Mouse (Mus musculus) limb, embryonic 15.5 days (tissue): Measurements from ENCODE around the gene Ctnna3. TPM values are rescaled to one million over a fixed set of nuclear protein-coding genes. Genes with fewer than 3 reads are reported as not detected.
A peak's percentile ranks its signal among the peaks of the same experiment; 100 is the strongest.

Experiments
- ATAC-seq: fragments of 200-750 bp; cut with Nextera tagmentation; 2 replicates; pipeline ENCODE4 v1.8.0; 2017; ENCODE audit warnings: low read depth, moderate TSS enrichment; ENCODE audit not compliant: insufficient number of reproducible peaks, low FRiP score, low TSS enrichment
- H3K27ac ChIP-seq: fragments of 300-500 bp; sonication (generic); 2 replicates; pipeline ENCODE4 v1.5.1; 2015; ENCODE audit warnings: moderate library complexity, mild to moderate bottlenecking, inconsistent platforms
- H3K27me3 ChIP-seq: fragments of 300-500 bp; sonication (generic); 2 replicates; pipeline ENCODE4 v1.6.1; 2015; ENCODE audit warnings: inconsistent platforms
- H3K36me3 ChIP-seq: fragments of 300-500 bp; sonication (generic); 2 replicates; pipeline ENCODE4 v1.6.1; 2015; ENCODE audit warnings: inconsistent platforms
- H3K4me1 ChIP-seq: fragments of 300-500 bp; sonication (generic); 2 replicates; pipeline ENCODE4 v1.6.1; 2015; ENCODE audit warnings: inconsistent platforms
- H3K4me2 ChIP-seq: fragments of 300-500 bp; sonication (generic); 2 replicates; pipeline ENCODE4 v1.6.1; 2015; ENCODE audit warnings: mild to moderate bottlenecking, inconsistent platforms
- H3K4me3 ChIP-seq: fragments of 300-500 bp; sonication (generic); 2 replicates; pipeline ENCODE4 v1.5.1; 2015; ENCODE audit warnings: mild to moderate bottlenecking, inconsistent platforms
- H3K9ac ChIP-seq: fragments of 300-500 bp; sonication (generic); 2 replicates; pipeline ENCODE4 v1.6.1; 2015; ENCODE audit warnings: inconsistent platforms
- H3K9me3 ChIP-seq: fragments of 300-500 bp; sonication (generic); 2 replicates; pipeline ENCODE4 v1.6.1; 2016; ENCODE audit warnings: inconsistent platforms
- WGBS: fragments of 180-500 bp; shearing (Covaris S2); methylation state at CpG from one replicate; pipeline ENCODE4 v1.1.7; 2015; 5-methylcytosine and 5-hydroxymethylcytosine counted together
- polyA plus RNA-seq: library from polyadenylated mRNA; unstranded; fragments of >200 nt; fragmentation: Nextera tagmentation; extraction: Ambion mirVana; gene quantifications from 2 replicates; pipeline ENCODE4 v1.2.1, GENCODE M21; 2015

Gene Ctnna3
- polyA plus RNA-seq, 1 experiment from 2014 or later: 0.95 TPM

DNA sequence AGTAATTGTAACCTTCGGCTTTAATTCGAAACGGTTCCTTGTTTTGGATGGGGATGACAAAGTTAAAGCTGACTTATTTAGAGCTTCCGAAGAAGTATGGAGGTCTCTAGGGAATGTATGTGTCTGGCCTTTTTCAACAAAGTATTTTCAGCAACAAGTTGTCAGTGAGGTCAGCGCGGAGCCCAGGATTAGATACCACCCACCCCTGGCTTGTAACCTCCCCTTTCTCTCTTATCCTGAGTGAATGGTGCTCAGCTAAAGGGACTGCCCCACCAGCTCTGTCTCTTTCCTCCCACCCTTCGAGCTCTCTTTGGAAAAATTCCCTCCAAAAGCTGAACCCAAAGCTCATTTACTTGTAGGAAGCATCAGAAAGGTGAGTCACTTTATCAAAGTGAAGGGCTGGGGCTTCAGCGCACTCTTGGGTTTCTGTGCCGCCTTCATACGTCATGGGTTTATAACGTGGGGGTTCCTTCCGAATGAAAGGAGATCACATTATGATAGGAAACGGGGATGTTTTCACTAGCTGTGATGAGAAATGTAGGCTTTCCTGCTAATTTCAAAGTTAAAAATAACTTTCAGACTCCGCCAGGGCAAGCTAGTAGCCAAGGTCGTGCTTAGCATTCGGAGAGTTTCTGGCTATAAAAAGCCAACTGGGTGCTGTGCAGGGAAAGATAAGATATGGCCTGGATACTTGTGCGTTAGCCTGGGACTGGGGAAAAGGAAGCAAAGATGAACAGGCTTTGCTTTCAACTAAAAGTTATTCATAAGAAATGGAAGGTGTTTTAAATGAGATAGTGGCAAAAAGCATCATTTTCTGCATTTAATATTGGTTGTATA, 27.6 kb downstream of the Ctnna3 start:
- WGBS: 61% methylated on average over 17 of the region's 17 CpGs
- H3K4me3 ChIP-seq: no peak overlapping the region
- no peak for ATAC-seq
- H3K4me2 ChIP-seq: no peak overlapping the region
- no peaks in the 10 kb centered on the region for H3K27me3 ChIP-seq
- no peaks in the 10 kb centered on the region for H3K9me3 ChIP-seq
- H3K27ac ChIP-seq: no peak overlapping the region
- no peaks in the 10 kb centered on the region for H3K36me3 ChIP-seq
- no peak overlapping the region for H3K9ac ChIP-seq
- no peaks in the 10 kb centered on the region for H3K4me1 ChIP-seq

DNA sequence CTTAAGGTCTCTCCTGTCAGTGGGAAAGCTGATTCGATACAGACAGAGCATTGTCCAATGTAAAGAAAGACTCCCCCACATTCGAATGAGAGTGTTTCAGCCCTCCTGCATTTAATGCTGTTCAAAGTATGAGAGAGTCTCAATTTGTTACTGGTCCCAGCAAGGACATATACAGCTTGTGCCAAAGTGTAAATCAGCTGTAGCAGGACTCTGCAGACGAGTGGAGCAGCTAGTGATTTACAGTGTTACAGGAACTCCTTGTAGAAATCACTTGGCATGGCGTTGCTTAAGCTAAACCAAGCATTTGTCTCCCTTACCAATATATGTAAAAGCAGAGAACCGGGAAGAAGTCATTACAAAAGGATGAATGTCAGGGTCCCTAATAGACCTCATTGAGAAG, 31.0 kb downstream of the Ctnna3 start:
- H3K4me2 ChIP-seq: no peak overlapping the region
- H3K4me3 ChIP-seq: no peak overlapping the region
- 65% methylated on average over 5 of the region's 5 CpGs for WGBS
- H3K27ac ChIP-seq: no peak overlapping the region
- H3K27me3 ChIP-seq: no peaks in the 10 kb centered on the region
- ATAC-seq: no peak
- H3K4me1 ChIP-seq: no peaks in the 10 kb centered on the region
- no peaks in the 10 kb centered on the region for H3K36me3 ChIP-seq
- no peak overlapping the region for H3K9ac ChIP-seq
- no peaks in the 10 kb centered on the region for H3K9me3 ChIP-seq

DNA sequence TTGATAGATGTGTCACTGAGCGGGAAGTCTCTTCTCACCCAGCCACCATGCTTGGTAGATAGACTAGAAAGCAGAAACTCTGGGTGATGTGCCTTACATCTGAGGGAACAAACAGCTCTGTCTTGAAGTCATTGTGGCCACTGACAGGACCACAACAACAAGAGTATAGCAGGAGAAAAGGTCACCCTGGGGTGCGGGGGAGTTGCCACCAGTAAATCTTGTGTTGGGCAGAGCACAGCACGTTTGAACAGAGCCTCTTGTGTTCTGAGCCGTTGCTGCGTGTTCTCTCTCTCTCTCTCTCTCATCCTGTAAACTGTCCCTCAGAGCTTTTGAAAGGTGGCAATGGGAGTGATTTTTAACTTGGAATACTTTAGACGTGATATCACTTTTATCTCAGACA, 42.6 kb downstream of the Ctnna3 start:
- H3K36me3 ChIP-seq: no peaks in the 10 kb centered on the region
- whole genome bisulfite sequencing: 55% methylated on average over 6 of the region's 6 CpGs
- ATAC-seq: no peak
- H3K9me3 ChIP-seq: no peaks in the 10 kb centered on the region
- H3K4me1 ChIP-seq: peaks cover 6% of the 10 kb centered on the region; the same call in 1 of the 2 replicates
- H3K4me3 ChIP-seq: no peak overlapping the region
- no peak overlapping the region for H3K4me2 ChIP-seq
- no peaks in the 10 kb centered on the region for H3K27me3 ChIP-seq
- no peak overlapping the region for H3K27ac ChIP-seq
- H3K9ac ChIP-seq: no peak overlapping the region

DNA sequence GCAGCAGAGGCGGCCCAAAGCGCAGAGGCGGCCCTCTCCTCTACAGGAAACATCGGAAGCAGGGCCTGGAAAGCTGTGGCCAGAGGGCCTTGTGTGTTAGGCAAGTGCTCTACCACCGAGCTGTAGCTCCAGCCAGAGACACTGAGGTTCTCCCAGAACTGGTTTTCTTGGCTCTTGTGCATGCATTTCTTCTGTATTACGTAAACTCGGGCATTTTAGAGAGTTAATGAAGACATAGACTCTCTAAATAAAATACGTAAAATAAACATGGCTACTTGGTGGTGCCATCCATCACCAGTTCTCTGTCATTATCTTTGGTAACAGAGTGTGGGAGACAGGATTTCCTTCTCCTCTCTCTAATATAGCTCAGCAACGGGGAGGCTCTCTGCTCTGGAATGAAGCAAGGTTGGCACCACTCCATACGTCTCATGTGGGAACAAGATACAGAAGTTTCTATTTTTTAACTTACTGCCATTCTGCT, 46.3 kb downstream of the Ctnna3 start:
- Histone ChIP-seq H3K27ac (peak overlapping the region; percentile 67; the same call in 1 of the 2 replicates), H3K36me3 (no peaks in the 10 kb centered on the region)

DNA sequence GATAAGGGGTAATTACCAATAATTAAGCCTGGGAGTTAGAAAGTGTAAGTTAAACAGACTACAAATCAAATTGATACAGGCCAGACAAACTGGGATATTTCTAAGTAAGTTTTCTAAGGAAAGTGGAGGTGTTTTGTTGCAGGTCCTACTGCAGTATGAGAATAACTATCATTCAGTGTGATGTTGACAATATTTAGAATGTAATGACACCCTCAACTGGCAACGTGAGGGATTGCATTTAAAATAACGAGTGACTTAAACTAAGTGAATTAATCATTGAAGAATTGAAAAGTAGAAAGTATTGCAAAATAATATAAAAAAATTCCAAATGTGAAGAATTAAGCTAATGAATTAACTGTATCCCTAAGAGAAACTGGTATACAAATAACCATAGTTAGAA, 49.0 kb downstream of the Ctnna3 start:
- H3K4me2 ChIP-seq: no peak overlapping the region

More for the DNA sequence above, 46.3 kb downstream of the Ctnna3 start:
- H3K9ac ChIP-seq: no peak overlapping the region
- H3K4me3 ChIP-seq: no peak overlapping the region
- H3K4me2 ChIP-seq: no peak overlapping the region
- H3K4me1 ChIP-seq: peaks cover 6% of the 10 kb centered on the region; the same call in 1 of the 2 replicates
- no peaks in the 10 kb centered on the region for H3K9me3 ChIP-seq
- no peak for ATAC-seq
- 48% methylated on average over 10 of the region's 10 CpGs for WGBS
- H3K27me3 ChIP-seq: no peaks in the 10 kb centered on the region

DNA sequence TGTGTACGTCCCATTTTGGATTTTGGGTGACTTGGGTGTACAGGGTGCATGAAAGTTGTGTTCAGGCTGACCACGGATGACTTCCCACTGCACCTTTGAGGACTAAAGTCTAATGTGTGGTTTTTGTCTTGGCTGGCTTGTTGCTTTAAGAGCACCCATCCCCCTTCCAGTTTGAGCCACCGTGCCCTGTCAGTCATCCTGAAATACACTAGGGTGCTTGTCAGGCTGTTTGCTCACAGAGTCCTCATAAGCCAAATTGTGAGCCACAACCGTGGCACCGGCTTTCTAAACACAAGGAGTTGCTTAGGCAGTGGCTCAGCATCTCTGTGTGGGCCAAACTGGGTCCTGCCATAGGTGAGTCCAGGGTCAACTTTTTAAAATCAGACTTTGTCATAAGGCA, 50.2 kb downstream of the Ctnna3 start:
- Histone ChIP-seq H3K4me2 (no peak overlapping the region), H3K27ac (no peak overlapping the region), H3K4me1 (peaks cover 6% of the 10 kb centered on the region; the same call in 1 of the 2 replicates), H3K9ac (no peak overlapping the region), H3K27me3 (no peaks in the 10 kb centered on the region), H3K36me3 (no peaks in the 10 kb centered on the region), H3K4me3 (no peak overlapping the region), H3K9me3 (no peaks in the 10 kb centered on the region)
- WGBS: 57% methylated on average over 5 of the region's 5 CpGs
- ATAC-seq: no peak

More for the DNA sequence above, 49.0 kb downstream of the Ctnna3 start:
- no peaks in the 10 kb centered on the region for H3K9me3 ChIP-seq
- no peaks in the 10 kb centered on the region for H3K27me3 ChIP-seq
- H3K4me1 ChIP-seq: peaks cover 6% of the 10 kb centered on the region; the same call in 1 of the 2 replicates
- no peak overlapping the region for H3K4me3 ChIP-seq
- H3K36me3 ChIP-seq: no peaks in the 10 kb centered on the region
- H3K27ac ChIP-seq: no peak overlapping the region
- ATAC-seq: no peak
- no peak overlapping the region for H3K9ac ChIP-seq
- 48% methylated on average over 2 of the region's 2 CpGs for WGBS

DNA sequence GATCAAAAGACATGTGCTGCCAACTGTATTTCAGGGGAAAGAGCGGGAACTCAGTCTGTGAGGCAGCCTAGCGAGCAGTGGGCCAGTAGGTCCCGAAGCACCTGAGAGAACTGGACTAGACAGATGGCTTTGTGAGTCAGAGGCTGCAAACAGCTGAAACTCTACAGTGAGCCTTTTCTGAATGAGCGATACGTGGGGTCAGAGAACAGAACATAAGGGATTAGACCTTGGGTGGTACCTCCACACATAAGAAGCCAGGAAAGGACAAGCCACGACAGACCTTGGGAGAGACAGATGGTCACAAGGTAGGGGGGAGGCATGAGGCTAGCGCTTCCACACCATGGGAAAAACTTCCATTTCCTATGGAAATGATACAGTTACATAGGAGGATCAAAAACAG, 58.4 kb downstream of the Ctnna3 start:
- no peak overlapping the region for H3K27ac ChIP-seq
- H3K4me3 ChIP-seq: no peak overlapping the region
- H3K9ac ChIP-seq: no peak overlapping the region
- WGBS: 80% methylated on average over 7 of the region's 7 CpGs
- H3K36me3 ChIP-seq: no peaks in the 10 kb centered on the region
- no peaks in the 10 kb centered on the region for H3K9me3 ChIP-seq
- H3K4me2 ChIP-seq: no peak overlapping the region
- no peaks in the 10 kb centered on the region for H3K27me3 ChIP-seq
- H3K4me1 ChIP-seq: no peaks in the 10 kb centered on the region
- no peak for ATAC-seq

DNA sequence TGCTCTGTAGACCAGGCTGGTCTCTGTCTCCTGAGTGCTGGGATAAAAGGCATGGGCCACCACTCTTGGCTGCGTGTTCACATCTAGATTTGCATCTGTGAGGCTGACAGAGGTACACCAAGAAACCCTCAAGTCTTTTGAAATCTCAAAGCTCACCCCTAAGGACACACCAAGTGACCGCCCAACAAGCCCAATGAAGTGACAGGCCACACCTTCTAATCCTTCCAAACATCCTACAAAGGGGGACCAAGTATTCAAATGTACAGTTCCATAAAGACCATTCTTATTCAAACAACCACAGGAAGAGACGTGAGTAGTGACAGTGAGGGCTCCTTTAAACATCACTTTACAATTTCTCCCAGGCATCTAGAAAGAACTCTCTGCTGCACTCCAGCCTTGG, 94.1 kb downstream of the Ctnna3 start:
- Histone ChIP-seq H3K4me1 (no peaks in the 10 kb centered on the region), H3K4me2 (no peak overlapping the region), H3K27me3 (no peaks in the 10 kb centered on the region), H3K9me3 (no peaks in the 10 kb centered on the region), H3K9ac (no peak overlapping the region), H3K4me3 (no peak overlapping the region), H3K36me3 (no peaks in the 10 kb centered on the region), H3K27ac (no peak overlapping the region)
- no peak for ATAC-seq
- 75% methylated on average over 3 of the region's 3 CpGs for WGBS

DNA sequence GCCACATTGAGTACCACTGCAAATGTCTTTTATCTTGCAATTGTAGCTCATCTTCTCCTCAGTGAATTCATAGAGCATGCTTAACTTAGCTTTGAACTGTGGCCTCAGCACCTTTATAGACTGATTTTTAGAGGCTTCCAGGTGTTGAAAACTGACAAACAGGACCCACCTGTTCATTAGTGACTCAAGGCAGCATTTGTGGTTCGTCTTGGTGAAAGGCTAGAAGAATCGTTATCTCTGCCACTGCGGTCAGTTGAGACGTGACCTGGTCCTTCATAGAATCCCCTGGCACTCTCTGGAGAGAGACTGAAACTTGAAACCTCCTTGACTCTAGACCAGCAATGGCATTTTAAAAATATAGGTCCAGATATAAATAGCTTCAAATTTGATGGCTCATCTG, 96.1 kb downstream of the Ctnna3 start:
- 44% methylated on average over 4 of the region's 4 CpGs for WGBS
- Histone ChIP-seq H3K4me3 (no peak overlapping the region), H3K4me1 (no peaks in the 10 kb centered on the region), H3K36me3 (no peaks in the 10 kb centered on the region), H3K4me2 (no peak overlapping the region), H3K9ac (no peak overlapping the region), H3K9me3 (no peaks in the 10 kb centered on the region), H3K27ac (no peak overlapping the region), H3K27me3 (no peaks in the 10 kb centered on the region)
- no peak for ATAC-seq

DNA sequence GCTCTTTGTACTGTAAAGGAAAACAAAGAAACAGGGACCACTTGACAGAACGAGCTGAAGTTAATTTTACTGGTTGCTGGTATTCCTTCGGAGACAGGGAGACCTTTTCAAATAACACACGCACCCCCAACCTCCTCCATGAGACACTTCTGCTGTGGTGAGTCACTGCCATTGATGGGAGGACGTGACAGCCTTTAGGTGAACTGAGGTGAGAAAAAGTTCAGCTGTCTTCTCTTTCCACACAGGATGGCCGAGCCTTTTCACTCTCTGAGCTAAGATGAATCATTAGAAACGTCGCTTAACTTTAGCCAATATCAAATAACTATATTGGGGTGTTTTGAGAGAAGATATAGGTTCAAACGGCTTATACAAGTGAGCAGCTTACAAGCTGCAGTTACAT, 102.5 kb downstream of the Ctnna3 start:
- Histone ChIP-seq H3K9ac (no peak overlapping the region), H3K36me3 (no peaks in the 10 kb centered on the region), H3K27ac (no peak overlapping the region), H3K4me2 (no peak overlapping the region), H3K4me3 (no peak overlapping the region), H3K9me3 (no peaks in the 10 kb centered on the region), H3K4me1 (no peaks in the 10 kb centered on the region), H3K27me3 (no peaks in the 10 kb centered on the region)
- 70% methylated on average over 8 of the region's 8 CpGs for WGBS
- no peak for ATAC-seq

DNA sequence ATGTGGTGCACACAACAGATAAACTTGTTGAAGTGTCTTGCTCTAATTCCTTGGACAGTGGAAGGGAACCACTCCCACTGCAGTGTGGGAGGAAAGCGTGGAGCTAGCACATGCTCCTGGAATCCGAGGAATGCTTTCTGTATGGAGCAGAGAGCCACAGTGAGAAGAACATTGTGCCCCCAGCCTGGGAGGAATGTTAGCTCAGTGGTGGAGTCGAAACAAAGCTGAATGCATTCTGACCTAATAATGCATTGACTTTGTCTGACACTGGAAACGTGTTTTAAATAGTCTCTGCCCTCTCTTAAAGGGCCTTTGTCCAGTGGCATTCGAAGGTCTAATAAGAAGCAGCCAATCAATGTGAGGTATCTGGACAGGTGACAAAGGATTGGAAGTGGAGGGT, 111.9 kb downstream of the Ctnna3 start:
- ATAC-seq: peak; percentile 58; the same call in 1 of the 2 replicates
- Histone ChIP-seq H3K4me1 (peaks cover 14% of the 10 kb centered on the region), H3K9ac (no peak overlapping the region), H3K9me3 (no peaks in the 10 kb centered on the region), H3K36me3 (no peaks in the 10 kb centered on the region), H3K27ac (peak overlapping the region; percentile 57; the same call in 1 of the 2 replicates), H3K27me3 (no peaks in the 10 kb centered on the region), H3K4me3 (no peak overlapping the region), H3K4me2 (no peak overlapping the region)
- 5% methylated on average over 5 of the region's 5 CpGs for WGBS

DNA sequence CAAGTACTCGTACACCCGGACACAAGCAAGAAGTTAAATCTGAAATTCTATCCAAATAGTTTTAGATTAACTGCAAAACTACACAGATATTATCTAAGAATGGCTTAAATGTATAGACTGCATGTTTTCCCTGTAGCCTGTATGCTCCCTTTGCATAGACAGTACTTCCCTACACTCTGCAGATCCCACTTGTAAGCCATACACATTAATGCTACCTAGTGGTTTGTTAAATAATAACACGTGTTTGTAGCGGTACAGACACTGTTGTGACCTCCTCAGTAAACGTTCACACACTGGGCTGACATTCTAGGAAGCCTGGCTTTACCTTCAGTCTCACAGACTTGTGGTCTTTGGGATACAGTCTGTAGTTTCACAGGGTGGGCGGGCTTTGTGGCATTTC, 112.6 kb downstream of the Ctnna3 start:
- H3K27me3 ChIP-seq: no peaks in the 10 kb centered on the region
- no peak for ATAC-seq
- WGBS: 30% methylated on average over 6 of the region's 6 CpGs
- no peaks in the 10 kb centered on the region for H3K9me3 ChIP-seq
- peaks cover 13% of the 10 kb centered on the region for H3K4me1 ChIP-seq
- H3K4me3 ChIP-seq: no peak overlapping the region
- H3K4me2 ChIP-seq: no peak overlapping the region
- H3K27ac ChIP-seq: no peak overlapping the region
- no peak overlapping the region for H3K9ac ChIP-seq
- H3K36me3 ChIP-seq: no peaks in the 10 kb centered on the region
